Mouse (Mus musculus): ENCODE results near the gene Mrnip.

Gene Mrnip

GRCm38 (mm10) chr11:50203302-50203827, 29.1 kb downstream of the Mrnip start:
- DNase-seq (ENCODE audit: low spot score) = no peak

- no peak for DNase-seq (ENCODE audit: low spot score)
Measured at GRCm38 (mm10) chr11:50205434-50205833, 31.2 kb downstream of the Mrnip start.

GRCm38 (mm10) chr11:50206037-50206436, 31.8 kb downstream of the Mrnip start:
- no peak for DNase-seq (ENCODE audit: low spot score)

- no peak for DNase-seq (ENCODE audit: low spot score)
Measured at GRCm38 (mm10) chr11:50207344-50207743, 33.1 kb downstream of the Mrnip start.

- no peak for DNase-seq (ENCODE audit: low spot score)
Measured at GRCm38 (mm10) chr11:50208039-50208438, 33.8 kb downstream of the Mrnip start.

GRCm38 (mm10) chr11:50210101-50210504, 35.9 kb downstream of the Mrnip start:
- peak; percentile 91 for DNase-seq (ENCODE audit: low spot score)

- peak; percentile 64 for DNase-seq (ENCODE audit: low spot score)
Measured at GRCm38 (mm10) chr11:50210505-50211151, 36.4 kb downstream of the Mrnip start, which contains the start of the genes Sqstm1 and Mgat4b. TSS of gene Sqstm1 (minus strand) at chr11:50210827. TSS of gene Mgat4b (plus strand) at chr11:50210890.

GRCm38 (mm10) chr11:50211322-50212059, 37.2 kb downstream of the Mrnip start:
- no peak for DNase-seq (ENCODE audit: low spot score)

GRCm38 (mm10) chr11:50212060-50212739, 38.0 kb downstream of the Mrnip start:
- DNase-seq (ENCODE audit: low spot score) = no peak

GRCm38 (mm10) chr11:50212848-50213758, 38.9 kb downstream of the Mrnip start:
- peak; percentile 89 for DNase-seq (ENCODE audit: low spot score)

- DNase-seq (ENCODE audit: low spot score) = no peak
Measured at GRCm38 (mm10) chr11:50214631-50215030, 40.4 kb downstream of the Mrnip start.

- DNase-seq (ENCODE audit: low spot score) = no peak
Measured at GRCm38 (mm10) chr11:50215633-50216032, 41.4 kb downstream of the Mrnip start.

GRCm38 (mm10) chr11:50216724-50217366, 42.6 kb downstream of the Mrnip start:
- peak; percentile 63 for DNase-seq (ENCODE audit: low spot score)

GRCm38 (mm10) chr11:50217811-50218210, 43.6 kb downstream of the Mrnip start:
- no peak for DNase-seq (ENCODE audit: low spot score)

- no peak for DNase-seq (ENCODE audit: low spot score)
Measured at GRCm38 (mm10) chr11:50219833-50220232, 45.6 kb downstream of the Mrnip start.

- no peak for DNase-seq (ENCODE audit: low spot score)
Measured at GRCm38 (mm10) chr11:50222559-50223276, 48.5 kb downstream of the Mrnip start.

GRCm38 (mm10) chr11:50223783-50224662, 49.8 kb downstream of the Mrnip start:
- no peak for DNase-seq (ENCODE audit: low spot score)

GRCm38 (mm10) chr11:50224671-50225530, 50.7 kb downstream of the Mrnip start:
- DNase-seq (ENCODE audit: low spot score) = peak; percentile 87
